Mouse (Mus musculus) heart, postnatal 25 days (tissue): Measurements from ENCODE around the gene Rtl10. TPM values are rescaled to one million over a fixed set of nuclear protein-coding genes. Genes with fewer than 3 reads are reported as not detected.
"Not testable (repeated sequence)": the region's sequence is repeated elsewhere in the genome, so short reads cannot be mapped to it uniquely, and the experiment has no call there.

Source experiments
- DNase-seq: peaks from one replicate; pipeline ENCODE4 v3.0.0; 2022; ENCODE audit warnings: low spot score
- intact Hi-C: fragments of 180-260 bp; cut with DNase I; formaldehyde crosslinking; loops from one replicate; pipeline ENCODE4 v1.15.1; 2025
- total RNA-seq, 2 experiments: library from RNA; stranded (reverse); gene quantifications; 2 replicates each; pipeline ENCODE4 v1.2.3; 2021

Rtl10 gene
- total RNA-seq, 2 experiments from 2014 or later, result 3.3 to 4.6 TPM

DNA sequence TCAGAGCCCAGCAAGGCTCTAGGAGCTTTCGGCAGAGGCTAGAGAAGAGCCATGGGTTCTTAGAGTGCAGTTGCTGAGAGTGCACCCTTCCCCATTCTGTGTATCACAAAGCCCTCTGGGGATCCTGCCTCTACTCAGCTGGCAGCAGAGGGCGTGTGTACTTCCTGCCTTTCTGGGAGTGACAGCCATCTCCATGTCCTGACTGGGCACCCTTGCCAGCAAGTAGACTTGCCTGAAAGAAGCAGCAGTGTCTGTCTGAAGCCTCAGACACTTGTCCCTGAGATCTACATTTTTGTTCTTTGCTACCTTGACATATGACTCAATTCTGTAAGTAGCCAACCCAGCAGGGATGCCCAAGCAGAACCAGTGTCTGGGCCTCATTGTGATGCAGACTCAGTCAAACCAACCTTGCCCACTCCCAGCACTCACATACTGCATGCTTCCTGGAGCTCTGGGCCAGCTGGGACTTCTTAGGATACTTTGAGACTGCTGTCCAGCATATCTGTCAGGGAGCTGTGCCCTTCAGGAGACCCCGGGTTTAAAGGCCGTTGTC lies 17.7 kb upstream of the Rtl10 start:
- intact Hi-C loops, result no loop called here
- DNase-seq, result no peak

DNA sequence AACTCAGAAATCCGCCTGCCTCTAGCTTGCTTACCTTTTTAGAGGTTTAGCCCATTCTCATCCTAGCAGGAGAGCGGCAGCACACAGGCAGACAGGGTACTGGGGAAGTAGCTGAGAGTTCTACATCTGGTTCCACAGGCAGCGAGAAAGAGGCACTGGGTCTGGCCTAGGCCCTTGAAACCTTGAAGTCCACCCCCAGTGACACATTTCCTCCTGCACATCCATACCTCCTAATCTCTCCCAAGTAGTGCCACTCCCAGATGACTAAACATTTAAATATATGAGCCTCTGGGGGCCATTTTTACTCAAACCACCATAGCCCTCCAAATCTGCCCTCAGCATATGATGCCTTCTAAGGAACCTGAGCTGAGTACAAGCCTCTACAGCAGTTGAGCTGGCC lies 16.3 kb upstream of the Rtl10 start:
- intact Hi-C loops, result no loop called here
- DNase-seq, result no peak

DNA sequence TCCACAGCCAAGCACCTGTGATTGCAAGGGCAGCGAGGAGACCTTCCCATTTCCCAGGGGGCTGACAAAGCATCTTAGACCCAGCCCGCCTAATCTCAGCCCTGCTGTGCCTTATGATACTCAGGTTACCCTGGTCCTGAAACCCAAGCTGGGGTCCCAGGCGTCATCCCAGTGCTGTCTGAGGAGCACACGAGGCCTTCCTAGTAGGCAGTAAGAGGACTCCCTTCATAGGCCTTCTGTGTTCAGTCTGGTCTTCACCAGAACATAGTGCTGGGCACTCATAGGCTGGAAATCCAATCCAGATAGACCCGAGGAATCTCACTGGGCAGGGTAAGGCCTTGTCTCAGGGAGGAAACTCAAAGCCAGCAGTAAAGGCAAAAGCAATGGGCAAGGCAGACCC lies 14.9 kb upstream of the Rtl10 start:
- intact Hi-C loops, result no loop called here
- DNase-seq, result no peak

DNA sequence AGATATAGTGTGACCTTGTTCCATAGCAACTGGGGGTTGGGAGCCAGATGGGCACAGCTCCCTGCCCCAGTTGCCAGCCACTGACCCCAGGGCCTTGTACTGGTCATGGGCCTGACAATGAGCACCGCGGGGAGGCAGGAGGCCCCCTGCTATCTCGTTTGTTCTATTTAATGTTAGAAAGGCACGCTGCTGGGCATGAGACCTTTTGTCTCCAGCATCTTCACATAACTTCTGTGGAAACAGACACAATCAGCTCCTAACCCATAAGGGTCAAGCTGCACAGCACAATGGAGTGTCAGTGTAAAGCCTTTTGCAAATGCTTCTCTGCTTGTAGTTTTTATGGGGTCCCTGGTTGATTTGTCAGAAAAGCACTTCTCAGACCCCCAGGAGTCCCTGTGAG lies 14.3 kb upstream of the Rtl10 start:
- intact Hi-C loops, result no loop called here
- no peak for DNase-seq

- no peak for DNase-seq
- intact Hi-C loops, result no loop called here
These were observed 13.8 kb upstream of the Rtl10 start for GRCm38 (mm10) chr16:18484794-18485435.

DNA sequence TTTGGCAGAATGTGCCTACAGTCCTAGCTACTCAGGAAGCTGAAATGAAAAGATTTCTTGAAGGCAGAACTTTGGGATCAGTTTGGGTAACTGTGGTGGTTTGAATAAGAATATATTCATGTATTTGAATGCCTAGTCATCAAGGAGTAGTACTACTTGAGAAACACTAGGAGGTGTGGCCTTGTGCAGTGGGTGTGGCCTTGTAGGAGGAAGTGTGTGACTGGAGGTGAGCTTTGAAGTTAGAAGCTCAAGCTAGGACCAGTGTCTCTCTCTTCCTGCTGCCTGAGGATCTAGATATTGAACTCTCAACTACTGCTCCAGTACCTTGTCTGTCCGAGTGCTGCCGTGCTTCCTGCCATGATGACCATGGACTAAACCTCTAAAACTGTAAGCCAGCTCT lies 12.6 kb upstream of the Rtl10 start:
- intact Hi-C loops, result no loop called here
- no peak for DNase-seq

- intact Hi-C loops, result no loop called here
- DNase-seq, result no peak
These were observed 8.4 kb upstream of the Rtl10 start for GRCm38 (mm10) chr16:18490281-18490680.

DNA sequence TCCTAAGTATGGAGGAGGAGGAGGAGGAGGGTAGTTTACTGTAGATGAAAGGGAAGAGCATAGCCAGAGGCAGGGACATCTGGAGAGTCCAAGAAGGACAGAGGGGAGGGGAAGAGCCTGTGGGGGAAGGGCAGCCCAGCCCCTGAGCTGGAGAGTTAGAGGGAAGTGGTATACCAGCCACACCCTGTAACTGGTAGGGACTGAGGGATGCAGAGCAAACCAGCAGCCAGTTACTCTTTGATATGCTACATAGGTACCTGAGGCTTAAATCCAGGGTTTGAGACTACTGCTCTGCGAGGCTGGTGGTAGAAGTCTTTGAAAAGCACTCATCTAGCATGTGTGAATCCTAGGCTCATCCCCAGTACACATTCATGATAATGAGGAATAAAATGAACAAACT lies 7.8 kb upstream of the Rtl10 start:
- intact Hi-C loops, result no loop called here
- no peak for DNase-seq

DNA sequence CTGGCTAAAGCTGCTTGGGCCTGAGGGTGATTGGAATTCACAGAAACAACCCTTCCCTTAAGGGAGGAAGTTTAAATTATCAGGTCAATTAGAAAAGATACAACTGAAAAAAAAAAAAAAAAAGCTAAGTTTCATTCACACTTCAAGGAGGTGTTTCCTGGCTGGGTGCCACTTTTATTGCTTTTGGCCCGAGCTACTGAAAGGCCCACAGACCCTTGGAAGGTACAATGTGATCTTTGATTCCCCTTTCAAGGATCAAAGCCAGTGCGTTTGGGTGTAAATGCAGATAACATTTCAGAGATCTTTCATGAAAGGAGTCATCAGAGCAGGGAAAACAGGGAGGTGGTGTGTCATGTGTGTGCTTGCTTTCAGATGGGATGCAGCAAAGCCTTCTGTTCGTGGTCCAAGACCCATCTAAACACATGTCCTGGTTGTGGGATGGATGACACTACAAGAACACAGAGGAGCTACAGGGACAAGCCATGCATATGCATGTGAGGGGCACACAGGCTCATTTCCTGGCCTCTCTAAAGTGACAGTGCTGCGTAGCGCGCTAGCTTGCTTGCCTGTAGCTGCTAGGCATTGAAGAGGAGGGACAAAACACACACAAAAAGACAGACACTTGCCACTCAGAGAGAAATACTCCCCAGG lies 711 bp upstream of the Rtl10 start:
- intact Hi-C loops, result loop anchor here (5.0 kb wide), 1 partner anchor 151 kb away; the partner anchor contains the start of genes Arvcf and Tango2
- DNase-seq, result no peak

GRCm38 (mm10) chr16:18498996-18499395 lies 295 bp downstream of the Rtl10 start:
- DNase-seq, result no peak
- intact Hi-C loops, result loop anchor here (5.0 kb wide), 1 partner anchor 152 kb away; the partner anchor contains the start of genes Arvcf and Tango2

GRCm38 (mm10) chr16:18501531-18501930 lies 2.8 kb downstream of the Rtl10 start:
- no peak for DNase-seq
- intact Hi-C loops, result no loop called here

DNA sequence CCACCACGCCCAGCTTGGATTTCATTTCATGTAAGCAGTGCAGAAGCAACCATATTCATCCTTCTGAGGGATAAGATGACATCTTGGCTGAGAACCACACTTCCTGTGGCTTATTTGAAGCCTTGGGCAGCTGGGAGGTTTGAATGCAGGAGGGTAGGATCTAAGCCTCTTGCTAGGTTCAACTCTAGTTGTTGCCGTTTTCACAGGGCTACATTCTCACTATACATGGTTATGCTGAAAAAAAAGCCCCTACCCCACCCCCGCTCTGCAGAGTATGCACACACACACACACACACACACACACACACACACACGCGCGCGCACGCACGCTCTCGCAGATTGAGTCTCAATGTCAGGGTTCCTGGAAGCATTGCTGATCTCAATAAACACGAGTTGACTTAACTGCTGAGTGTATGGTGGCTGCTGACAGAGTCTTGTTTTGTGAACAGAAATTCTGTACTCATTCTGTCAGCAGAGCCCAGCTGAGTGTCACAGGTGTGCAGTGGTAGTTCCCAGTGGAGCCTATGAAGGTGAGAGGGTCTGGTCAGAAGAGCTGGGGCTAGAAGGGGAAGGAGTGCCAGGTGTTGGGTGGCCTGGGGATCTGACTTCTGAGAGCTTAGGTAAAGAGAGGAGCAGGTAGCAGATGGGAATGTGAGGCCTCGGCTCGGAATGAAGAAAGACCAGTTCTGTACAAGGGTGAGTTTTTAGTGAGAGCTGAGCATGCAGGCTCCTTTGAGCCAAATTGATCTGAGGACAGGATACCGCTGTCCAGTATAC lies 5.1 kb downstream of the Rtl10 start:
- DNase-seq, result no peak
- intact Hi-C loops, result no loop called here

DNA sequence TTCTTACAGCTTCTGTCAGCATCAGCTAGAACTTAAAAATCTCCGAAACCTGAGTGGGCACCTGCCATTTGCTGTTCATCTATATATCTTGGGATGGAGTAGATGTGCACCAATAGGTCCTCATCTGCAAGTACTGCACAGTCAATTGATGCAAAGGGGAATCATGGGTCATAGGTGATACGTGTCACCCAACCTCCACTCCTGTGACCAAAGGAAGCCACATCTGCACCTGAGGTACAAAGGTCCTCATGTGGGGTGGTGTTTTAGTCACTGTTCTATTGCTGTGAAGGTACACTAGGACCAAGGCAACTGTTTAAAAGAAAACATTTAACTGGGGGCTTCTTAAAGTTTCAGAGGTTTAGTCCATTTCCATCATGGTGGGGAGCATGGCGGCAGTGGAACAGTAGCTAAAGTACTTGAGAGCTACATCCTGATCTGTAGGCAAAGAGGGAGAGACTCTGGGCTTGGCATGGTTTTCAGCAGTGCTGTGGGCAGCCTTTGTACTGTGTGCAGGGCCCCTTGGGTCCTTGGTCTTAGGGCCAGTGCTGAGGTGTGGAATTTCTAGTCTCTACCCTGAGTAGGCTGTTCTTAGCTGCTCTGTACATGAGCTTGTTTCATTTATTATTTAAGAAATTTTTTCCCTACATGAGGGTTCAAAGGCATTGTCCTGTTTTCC lies 8.0 kb downstream of the Rtl10 start:
- no peak for DNase-seq
- intact Hi-C loops, result no loop called here

- DNase-seq, result no peak
- intact Hi-C loops, result no loop called here
These were observed 8.5 kb downstream of the Rtl10 start for GRCm38 (mm10) chr16:18507200-18507549.

DNA sequence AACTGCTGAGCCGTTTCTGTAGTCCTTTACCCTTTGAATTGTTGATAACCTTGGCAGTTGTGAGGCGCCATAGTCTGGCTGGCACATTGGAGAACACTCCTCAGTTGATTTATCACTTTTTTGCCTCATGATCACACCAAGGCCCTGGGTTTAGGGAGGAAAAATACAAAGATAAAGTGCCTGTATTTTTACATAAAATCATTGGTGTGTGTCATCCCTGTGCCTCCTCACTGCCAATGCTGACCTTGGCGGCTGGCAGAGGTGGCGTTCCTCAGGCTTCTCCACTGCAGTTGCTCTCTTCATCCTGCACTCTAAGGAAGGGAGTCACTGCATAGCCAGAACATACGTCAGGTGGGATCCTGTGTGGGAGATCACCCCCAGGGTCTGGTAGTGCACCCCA lies 13.0 kb downstream of the Rtl10 start:
- DNase-seq, result no peak
- intact Hi-C loops, result no loop called here

GRCm38 (mm10) chr16:18513508-18513907 lies 14.8 kb downstream of the Rtl10 start:
- intact Hi-C loops, result no loop called here
- DNase-seq, result no peak

DNA sequence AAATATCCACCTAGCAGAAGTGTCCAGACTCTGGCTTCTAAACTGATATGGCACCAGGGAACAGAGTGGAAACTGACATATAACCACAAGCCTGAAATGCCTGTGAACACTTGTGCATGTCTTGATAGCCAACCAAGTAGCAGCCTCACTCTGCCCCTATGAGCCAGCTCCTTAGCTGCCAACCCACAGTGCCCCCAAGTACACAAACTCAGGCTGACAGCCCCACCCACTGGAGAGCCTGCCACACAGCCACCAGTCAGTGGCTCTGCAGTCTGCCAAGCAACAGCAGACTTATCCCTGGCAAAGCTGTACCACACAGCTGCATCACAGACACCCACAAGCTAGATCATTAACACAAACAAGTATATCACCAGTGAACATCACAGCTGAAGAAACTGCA lies 19.4 kb downstream of the Rtl10 start:
- intact Hi-C loops, result loop anchor here (5.0 kb wide), 1 partner anchor 76 kb away; no protein-coding TSS in a partner anchor
- no peak for DNase-seq

- DNase-seq, result no peak
These were observed 25.0 kb downstream of the Rtl10 start for GRCm38 (mm10) chr16:18523563-18524245.

GRCm38 (mm10) chr16:18528656-18529055 lies 30.0 kb downstream of the Rtl10 start:
- DNase-seq, result no peak
- intact Hi-C loops, result no loop called here

More at GRCm38 (mm10) chr16:18523563-18524245, 25.0 kb downstream of the Rtl10 start:
- intact Hi-C loops, result no loop called here

GRCm38 (mm10) chr16:18533061-18533460 lies 34.4 kb downstream of the Rtl10 start:
- intact Hi-C loops, DNase-seq: not testable (repeated sequence)
